Mouse (Mus musculus): Measurements from ENCODE around the gene Svep1. TPM values are rescaled to one million over a fixed set of nuclear protein-coding genes. Genes with fewer than 3 reads are reported as not detected.

Svep1 gene
- polyA plus RNA-seq, 1 experiment from 2014 or later, result 13.4 TPM

- WGBS, result under 1% methylated on average over 31 of the region's 31 CpGs
- no peaks in the 10 kb centered on the region for H3K36me3 ChIP-seq (ENCODE audit: control insufficient read depth, insufficient read depth, low read length)
- H3K27me3 ChIP-seq (ENCODE audit: control insufficient read depth, insufficient read depth, low read depth, low read length), result peaks cover 10% of the 10 kb centered on the region
- ATAC-seq (ENCODE audit: low read depth), result peak; percentile 7; the same call in 1 of the 2 replicates
- peak overlapping the region; percentile 64 for H3K4me3 ChIP-seq (ENCODE audit: low read length)
- H3K27ac ChIP-seq (ENCODE audit: low read length), result peak overlapping the region; percentile 92
- H3K4me1 ChIP-seq (replicated peaks; ENCODE audit: control insufficient read depth, insufficient read depth, low read length), result peaks cover 7% of the 10 kb centered on the region
- no peaks in the 10 kb centered on the region for H3K9me3 ChIP-seq (ENCODE audit: control insufficient read depth, low read length)
- H3K4me2 ChIP-seq (ENCODE audit: low read depth, low read length), result peak overlapping the region; percentile 71
- H3K9ac ChIP-seq (ENCODE audit: low read length), result peak overlapping the region; percentile 76
Measured at GRCm38 (mm10) chr4:58205750-58206114, 927 bp downstream of the Svep1 start.

GRCm38 (mm10) chr4:58201703-58202102, 5.0 kb downstream of the Svep1 start:
- ATAC-seq (ENCODE audit: low read depth), result no peak
- H3K4me3 ChIP-seq (ENCODE audit: low read length), result no peak overlapping the region
- WGBS, result 71% methylated on average over 2 of the region's 2 CpGs
- no peak overlapping the region for H3K9ac ChIP-seq (ENCODE audit: low read length)
- H3K27me3 ChIP-seq (ENCODE audit: control insufficient read depth, insufficient read depth, low read depth, low read length), result peaks cover 8% of the 10 kb centered on the region
- no peak overlapping the region for H3K4me2 ChIP-seq (ENCODE audit: low read depth, low read length)
- H3K9me3 ChIP-seq (ENCODE audit: control insufficient read depth, low read length), result no peaks in the 10 kb centered on the region
- peaks cover 8% of the 10 kb centered on the region for H3K4me1 ChIP-seq (replicated peaks; ENCODE audit: control insufficient read depth, insufficient read depth, low read length)
- H3K36me3 ChIP-seq (ENCODE audit: control insufficient read depth, insufficient read depth, low read length), result no peaks in the 10 kb centered on the region
- H3K27ac ChIP-seq (ENCODE audit: low read length), result no peak overlapping the region

GRCm38 (mm10) chr4:58200826-58201225, 5.8 kb downstream of the Svep1 start:
- Histone ChIP-seq H3K4me3 (ENCODE audit: low read length) (no peak overlapping the region), H3K4me2 (ENCODE audit: low read depth, low read length) (no peak overlapping the region), H3K4me1 (replicated peaks; ENCODE audit: control insufficient read depth, insufficient read depth, low read length) (peaks cover 10% of the 10 kb centered on the region), H3K9me3 (ENCODE audit: control insufficient read depth, low read length) (no peaks in the 10 kb centered on the region; the same call in 1 of the 2 replicates), H3K27ac (ENCODE audit: low read length) (no peak overlapping the region), H3K36me3 (ENCODE audit: control insufficient read depth, insufficient read depth, low read length) (peaks cover 2% of the 10 kb centered on the region; the same call in 1 of the 2 replicates), H3K9ac (ENCODE audit: low read length) (no peak overlapping the region), H3K27me3 (ENCODE audit: control insufficient read depth, insufficient read depth, low read depth, low read length) (peaks cover 4% of the 10 kb centered on the region; the same call in 1 of the 2 replicates)
- no peak for ATAC-seq (ENCODE audit: low read depth)
- 41% methylated on average over 4 of the region's 4 CpGs for WGBS

- H3K9ac ChIP-seq (ENCODE audit: low read length), result no peak overlapping the region
- H3K27ac ChIP-seq (ENCODE audit: low read length), result peak overlapping the region; percentile 21
- no peaks in the 10 kb centered on the region for H3K27me3 ChIP-seq (ENCODE audit: control insufficient read depth, insufficient read depth, low read depth, low read length)
- 48% methylated on average over 4 of the region's 4 CpGs for WGBS
- no peak overlapping the region for H3K4me2 ChIP-seq (ENCODE audit: low read depth, low read length)
- H3K4me1 ChIP-seq (replicated peaks; ENCODE audit: control insufficient read depth, insufficient read depth, low read length), result peaks cover 10% of the 10 kb centered on the region
- peaks cover 4% of the 10 kb centered on the region; the same call in 1 of the 2 replicates for H3K36me3 ChIP-seq (ENCODE audit: control insufficient read depth, insufficient read depth, low read length)
- peak; percentile 75 for ATAC-seq (ENCODE audit: low read depth)
- no peak overlapping the region for H3K4me3 ChIP-seq (ENCODE audit: low read length)
- H3K9me3 ChIP-seq (ENCODE audit: control insufficient read depth, low read length), result no peaks in the 10 kb centered on the region; the same call in 1 of the 2 replicates
Measured at GRCm38 (mm10) chr4:58197230-58197629, 9.4 kb downstream of the Svep1 start.

- H3K36me3 ChIP-seq (ENCODE audit: control insufficient read depth, insufficient read depth, low read length), result peaks cover 4% of the 10 kb centered on the region; the same call in 1 of the 2 replicates
- peak overlapping the region; percentile 58 for H3K27ac ChIP-seq (ENCODE audit: low read length)
- H3K9ac ChIP-seq (ENCODE audit: low read length), result no peak overlapping the region
- H3K4me2 ChIP-seq (ENCODE audit: low read depth, low read length), result no peak overlapping the region
- H3K4me3 ChIP-seq (ENCODE audit: low read length), result no peak overlapping the region
- no peaks in the 10 kb centered on the region; the same call in 1 of the 2 replicates for H3K9me3 ChIP-seq (ENCODE audit: control insufficient read depth, low read length)
- ATAC-seq (ENCODE audit: low read depth), result peak; percentile 84
- WGBS, result 28% methylated on average over 4 of the region's 4 CpGs
- H3K27me3 ChIP-seq (ENCODE audit: control insufficient read depth, insufficient read depth, low read depth, low read length), result no peaks in the 10 kb centered on the region
- H3K4me1 ChIP-seq (replicated peaks; ENCODE audit: control insufficient read depth, insufficient read depth, low read length), result peaks cover 10% of the 10 kb centered on the region
Measured at GRCm38 (mm10) chr4:58196795-58197194, 9.9 kb downstream of the Svep1 start.

- Histone ChIP-seq H3K4me1 (replicated peaks; ENCODE audit: control insufficient read depth, insufficient read depth, low read length) (peaks cover 10% of the 10 kb centered on the region), H3K9me3 (ENCODE audit: control insufficient read depth, low read length) (no peaks in the 10 kb centered on the region; the same call in 1 of the 2 replicates), H3K4me3 (ENCODE audit: low read length) (no peak overlapping the region), H3K27me3 (ENCODE audit: control insufficient read depth, insufficient read depth, low read depth, low read length) (no peaks in the 10 kb centered on the region), H3K27ac (ENCODE audit: low read length) (peak overlapping the region; percentile 58; the same call in 1 of the 2 replicates), H3K36me3 (ENCODE audit: control insufficient read depth, insufficient read depth, low read length) (peaks cover 4% of the 10 kb centered on the region; the same call in 1 of the 2 replicates), H3K9ac (ENCODE audit: low read length) (no peak overlapping the region), H3K4me2 (ENCODE audit: low read depth, low read length) (no peak overlapping the region)
- 69% methylated on average over 2 of the region's 2 CpGs for WGBS
- ATAC-seq (ENCODE audit: low read depth), result no peak; the same call in 1 of the 2 replicates
Measured at GRCm38 (mm10) chr4:58195936-58196335, 10.7 kb downstream of the Svep1 start.

- H3K36me3 ChIP-seq (ENCODE audit: control insufficient read depth, insufficient read depth, low read length), result no peaks in the 10 kb centered on the region
- WGBS, result 43% methylated on average over 5 of the region's 5 CpGs
- peaks cover 2% of the 10 kb centered on the region; the same call in 1 of the 2 replicates for H3K4me1 ChIP-seq (replicated peaks; ENCODE audit: control insufficient read depth, insufficient read depth, low read length)
- no peak overlapping the region for H3K4me2 ChIP-seq (ENCODE audit: low read depth, low read length)
- H3K27ac ChIP-seq (ENCODE audit: low read length), result no peak overlapping the region
- H3K9me3 ChIP-seq (ENCODE audit: control insufficient read depth, low read length), result no peaks in the 10 kb centered on the region
- no peaks in the 10 kb centered on the region for H3K27me3 ChIP-seq (ENCODE audit: control insufficient read depth, insufficient read depth, low read depth, low read length)
- H3K4me3 ChIP-seq (ENCODE audit: low read length), result no peak overlapping the region
- no peak overlapping the region for H3K9ac ChIP-seq (ENCODE audit: low read length)
- no peak for ATAC-seq (ENCODE audit: low read depth)
Measured at GRCm38 (mm10) chr4:58189281-58189680, 17.4 kb downstream of the Svep1 start.

- no peak overlapping the region for H3K9ac ChIP-seq (ENCODE audit: low read length)
- H3K36me3 ChIP-seq (ENCODE audit: control insufficient read depth, insufficient read depth, low read length), result no peaks in the 10 kb centered on the region
- no peak overlapping the region for H3K4me3 ChIP-seq (ENCODE audit: low read length)
- H3K4me2 ChIP-seq (ENCODE audit: low read depth, low read length), result no peak overlapping the region
- H3K4me1 ChIP-seq (replicated peaks; ENCODE audit: control insufficient read depth, insufficient read depth, low read length), result peaks cover 10% of the 10 kb centered on the region
- ATAC-seq (ENCODE audit: low read depth), result peak; percentile 37; the same call in 1 of the 2 replicates
- H3K27me3 ChIP-seq (ENCODE audit: control insufficient read depth, insufficient read depth, low read depth, low read length), result no peaks in the 10 kb centered on the region
- no peaks in the 10 kb centered on the region for H3K9me3 ChIP-seq (ENCODE audit: control insufficient read depth, low read length)
- peak overlapping the region; percentile 48 for H3K27ac ChIP-seq (ENCODE audit: low read length)
- 57% methylated on average over 3 of the region's 3 CpGs for WGBS
Measured at GRCm38 (mm10) chr4:58185401-58185800, 21.3 kb downstream of the Svep1 start.

- no peak overlapping the region for H3K4me3 ChIP-seq (ENCODE audit: low read length)
- no peak overlapping the region for H3K9ac ChIP-seq (ENCODE audit: low read length)
- peak; percentile 88 for ATAC-seq (ENCODE audit: low read depth)
- H3K27ac ChIP-seq (ENCODE audit: low read length), result peak overlapping the region; percentile 48
- 33% methylated on average over 5 of the region's 5 CpGs for WGBS
- no peaks in the 10 kb centered on the region for H3K9me3 ChIP-seq (ENCODE audit: control insufficient read depth, low read length)
- H3K36me3 ChIP-seq (ENCODE audit: control insufficient read depth, insufficient read depth, low read length), result no peaks in the 10 kb centered on the region
- H3K4me2 ChIP-seq (ENCODE audit: low read depth, low read length), result no peak overlapping the region
- peaks cover 10% of the 10 kb centered on the region for H3K4me1 ChIP-seq (replicated peaks; ENCODE audit: control insufficient read depth, insufficient read depth, low read length)
- no peaks in the 10 kb centered on the region for H3K27me3 ChIP-seq (ENCODE audit: control insufficient read depth, insufficient read depth, low read depth, low read length)
Measured at GRCm38 (mm10) chr4:58184681-58185341, 21.8 kb downstream of the Svep1 start.

Data from lung, embryonic 16.5 days (tissue).